Mouse (Mus musculus) embryonic fibroblast, embryonic 13.5 days (primary cell): ENCODE data around the gene Kif16b.

Experiments
- CTCF ChIP-seq: IDR thresholded peaks from 2 replicates; pipeline ENCODE4 v1.5.1; 2011; ENCODE audit warnings: mild to moderate bottlenecking, control low read depth, low read length, moderate library complexity, borderline replicate concordance; ENCODE audit not compliant: insufficient read depth
- POLR2A ChIP-seq: IDR thresholded peaks from 2 replicates; pipeline ENCODE4 v1.6.1; 2011; ENCODE audit warnings: low read depth, mild to moderate bottlenecking, control low read depth, low read length, moderate library complexity

- TF ChIP-seq CTCF (no peak), POLR2A (no peak)
These were observed 126.6 kb downstream of the Kif16b start for GRCm38 (mm10) chr2:142774752-142775151.
